Mouse (Mus musculus): ENCODE data around the gene Peak1.
A peak's percentile ranks its signal among the peaks of the same experiment; 100 is the strongest.

DNA sequence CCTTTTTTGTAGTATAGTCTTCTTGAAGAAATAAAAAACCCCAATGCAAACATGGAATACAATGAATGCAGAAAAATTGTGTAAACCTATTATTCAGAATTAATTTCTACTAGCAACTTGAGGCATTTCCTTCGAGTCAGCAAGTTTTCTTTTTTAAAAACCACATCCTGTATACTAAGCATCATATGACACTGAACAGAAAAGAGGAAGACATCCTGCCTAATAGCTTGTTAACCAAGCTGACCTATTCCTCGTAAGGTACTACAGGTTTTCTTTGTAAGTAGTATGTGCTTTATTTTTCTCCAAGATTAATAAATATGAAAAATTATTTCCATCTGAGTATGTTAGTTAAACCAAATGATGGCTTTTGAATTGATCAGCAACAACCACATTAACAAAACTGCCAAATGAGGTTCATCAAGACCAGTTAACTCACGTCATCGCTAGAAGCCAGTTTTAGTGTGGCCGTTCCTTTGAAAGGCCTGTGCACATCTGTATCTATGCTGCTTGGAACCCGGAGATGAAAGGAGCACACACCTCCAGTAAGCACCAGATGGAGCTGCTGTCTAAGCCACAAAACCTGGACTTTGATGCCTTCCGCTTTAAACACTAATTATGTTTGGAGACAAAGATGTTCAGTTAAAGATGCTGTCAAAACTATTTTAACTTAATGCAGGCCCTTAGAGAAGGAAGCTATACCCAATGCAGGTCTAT lies 153.4 kb downstream of the Peak1 start:
- peak; percentile 95 for TF ChIP-seq CTCF (IDR thresholded peaks at IDR 0.05)
- TF ChIP-seq EP300 (IDR thresholded peaks at IDR 0.05; ENCODE audit: insufficient read depth, low read depth, low read length) = peak; percentile 95
